Mouse (Mus musculus): ENCODE results near the gene Gzf1.

Gene Gzf1

DNA sequence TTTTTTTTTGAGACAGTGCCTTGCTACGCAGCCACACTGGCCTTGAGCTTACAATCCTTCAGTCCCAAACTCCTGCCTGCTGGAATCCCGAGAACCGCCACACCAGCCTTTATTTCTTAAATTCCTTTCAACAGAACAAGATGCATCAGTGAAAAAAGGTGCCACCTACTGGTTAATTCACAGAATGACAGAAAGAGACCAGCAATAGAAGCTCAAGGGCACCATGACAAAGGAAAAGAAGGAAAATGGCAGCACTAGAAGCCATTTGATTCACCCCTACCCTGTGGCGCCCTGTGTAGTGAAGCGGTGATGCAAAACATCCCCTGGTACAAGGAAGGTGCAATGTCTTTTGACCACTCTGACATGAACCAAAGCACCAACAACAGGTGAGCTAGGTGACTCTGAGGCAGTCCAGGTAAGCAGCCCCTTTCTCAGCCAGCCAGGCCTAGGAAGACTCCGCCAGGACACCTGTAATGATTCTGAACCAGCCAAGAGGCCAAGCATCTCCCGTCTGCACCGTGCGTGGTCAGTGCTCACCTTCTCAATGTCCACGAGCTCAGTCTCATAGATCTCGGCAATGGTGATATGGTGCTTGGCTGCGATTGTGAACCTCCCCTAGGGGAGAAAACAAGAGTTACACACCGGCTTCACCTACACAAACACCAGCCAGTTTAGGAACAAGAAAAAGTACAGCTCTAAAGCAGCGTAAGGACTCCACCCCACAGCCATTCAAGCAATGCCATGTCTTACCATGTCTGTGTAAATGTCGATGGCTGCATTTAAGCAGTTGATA is 25.8 kb downstream of the Gzf1 start:
- DNase-seq, result no peak

GRCm38 (mm10) chr2:148707202-148707530 is 26.3 kb downstream of the Gzf1 start:
- DNase-seq, result no peak

- no peak for DNase-seq
Measured at GRCm38 (mm10) chr2:148712326-148712725, 31.5 kb downstream of the Gzf1 start.

GRCm38 (mm10) chr2:148717072-148717471 is 36.2 kb downstream of the Gzf1 start:
- DNase-seq, result no peak

- no peak for DNase-seq
Measured at GRCm38 (mm10) chr2:148719271-148719995, 38.6 kb downstream of the Gzf1 start.

DNA sequence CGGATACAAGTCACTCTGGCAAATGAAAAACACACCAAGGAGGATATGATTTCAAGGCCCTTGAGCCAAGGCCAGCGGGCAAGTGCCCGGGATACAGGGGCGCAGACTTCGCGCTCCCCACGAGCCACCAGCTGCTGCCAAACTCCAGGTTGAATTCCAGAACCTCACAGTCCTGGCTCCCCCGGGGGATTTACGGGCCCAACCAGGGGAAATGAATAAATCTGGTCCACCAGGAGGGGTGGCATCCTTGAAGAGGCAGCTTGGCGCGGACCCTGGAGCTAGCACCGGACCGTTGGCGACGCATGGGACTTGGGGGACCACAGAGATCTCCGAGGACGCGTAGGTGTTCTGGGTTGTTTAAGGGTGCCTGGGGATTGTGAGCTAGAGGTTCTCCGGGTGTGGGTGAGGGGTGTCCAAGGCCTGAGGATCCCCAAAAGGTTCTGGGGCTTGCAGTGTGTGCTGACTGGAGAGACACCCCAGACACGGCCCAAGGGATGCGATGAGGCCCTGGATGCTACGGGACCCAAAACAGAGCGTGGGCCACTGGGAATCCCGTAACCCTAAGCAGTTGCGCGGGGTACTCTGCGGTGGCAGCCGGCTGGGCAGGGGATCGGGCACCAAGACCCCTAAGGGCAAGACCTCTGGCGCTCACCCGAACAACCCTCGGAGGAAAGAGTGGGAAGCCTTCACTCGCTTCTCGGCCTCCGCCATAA is 50.9 kb downstream of the Gzf1 start:
- DNase-seq, result peak; percentile 58 to 61

DNA sequence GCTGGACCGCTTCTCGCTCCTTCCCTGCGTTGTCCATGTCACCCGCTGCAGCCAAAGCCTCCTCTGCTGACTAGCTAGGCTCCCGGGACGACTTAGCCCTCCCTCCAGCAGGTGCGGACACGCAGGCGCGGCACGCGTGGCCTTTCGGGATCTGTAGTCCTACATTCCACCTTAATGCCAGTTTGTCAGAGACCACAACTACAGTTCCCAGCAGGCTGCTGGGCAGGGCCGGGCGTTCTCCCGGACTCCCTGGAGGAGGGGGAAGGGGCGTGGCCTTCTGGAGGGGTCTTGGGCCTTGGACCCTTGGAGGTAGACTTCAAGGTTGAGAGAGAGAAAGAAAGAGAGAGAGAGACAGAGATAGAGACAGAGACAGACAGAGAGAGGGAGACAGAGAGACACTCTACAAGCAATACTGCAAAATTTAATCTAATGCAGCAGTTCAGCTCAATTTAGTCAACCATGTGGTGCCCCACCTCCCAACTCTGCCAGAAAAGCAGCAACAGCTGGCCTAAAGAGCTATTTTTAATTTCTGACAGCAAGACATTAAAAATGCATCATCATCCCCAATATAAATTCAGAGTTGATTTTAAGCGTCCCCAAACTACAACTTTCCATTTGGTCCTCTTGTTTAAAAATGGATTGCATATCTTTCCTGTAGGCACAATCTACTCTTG is 51.6 kb downstream of the Gzf1 start, which contains the start of gene Napb:
Napb (minus strand) TSS at position 141 of the 674 bp plus-strand sequence.
- peak; percentile 95 to 96 for DNase-seq

Data from cerebellum, postnatal 36 days (tissue).